Mouse (Mus musculus): ENCODE data around the gene Foxr2. TPM values are rescaled to one million over a fixed set of nuclear protein-coding genes. Genes with fewer than 3 reads are reported as not detected.

The Foxr2 gene
- not detected for total RNA-seq (2021)
- long read RNA-seq, experiment 1: 0 reads
- long read RNA-seq, experiment 2: 0 reads

GRCm38 (mm10) chrX:153118486-153118885 is at the start of gene Foxr2:
Foxr2 (plus strand) TSS chrX:153118786.
- DNase-seq (ENCODE audit: low spot score): no peak

GRCm38 (mm10) chrX:153119013-153119412 is 427 bp downstream of the Foxr2 start:
- no peak for DNase-seq (ENCODE audit: low spot score)

GRCm38 (mm10) chrX:153139734-153140515 is 21.3 kb downstream of the Foxr2 start, which contains the start of gene Rragb:
Rragb (plus strand) TSS chrX:153139981.
- DNase-seq (ENCODE audit: low spot score): peak; percentile 38

- no peak for DNase-seq (ENCODE audit: low spot score)
Observed at GRCm38 (mm10) chrX:153142656-153143055, 24.1 kb downstream of the Foxr2 start.

- no peak for DNase-seq (ENCODE audit: low spot score)
Observed at GRCm38 (mm10) chrX:153151766-153152165, 33.2 kb downstream of the Foxr2 start.

GRCm38 (mm10) chrX:153155322-153155721 is 36.7 kb downstream of the Foxr2 start:
- DNase-seq (ENCODE audit: low spot score): peak; percentile 0

GRCm38 (mm10) chrX:153174786-153175185 is 56.2 kb downstream of the Foxr2 start:
- no peak for DNase-seq (ENCODE audit: low spot score)

- DNase-seq (ENCODE audit: low spot score): no peak
Observed at GRCm38 (mm10) chrX:153182221-153182620, 63.6 kb downstream of the Foxr2 start.

Other genes starting within 250 kb of the Foxr2 start
- not detected for gene Usp51, start 112.3 kb upstream of the Foxr2 start, total RNA-seq (2021)
- 1 to 10 TPM; 2.9 to 3.7 TPM for gene Mageh1, start 81.2 kb upstream of the Foxr2 start, total RNA-seq (2021)
- gene Rragb, start 21.2 kb downstream of the Foxr2 start, total RNA-seq (2021): 1 to 10 TPM; 2.3 to 3.1 TPM
- under 1 TPM; 0.14 to 0.24 TPM for gene Klf8, start 118.7 kb downstream of the Foxr2 start, total RNA-seq (2021)

All from gastrocnemius, adult 18-20 months (tissue).